Mouse (Mus musculus) cerebellum, adult (tissue): Measurements from ENCODE around the gene Gpr152.

ENCODE experiments used
- ATAC-seq: cut with Nextera tagmentation; 2 replicates; pipeline ENCODE4 v1.9.2; 2017; ENCODE audit warnings: mild to moderate bottlenecking, moderate library complexity, mixed read lengths; ENCODE audit not compliant: insufficient number of reproducible peaks, low FRiP score, low TSS enrichment

The Gpr152 gene

GRCm38 (mm10) chr19:4194021-4194724 is 54.6 kb downstream of the Gpr152 start:
- no peak for ATAC-seq

GRCm38 (mm10) chr19:4194776-4195650 is 55.4 kb downstream of the Gpr152 start:
- ATAC-seq: no peak
